Mouse (Mus musculus) lung, postnatal 14 days (tissue): ENCODE data around the gene Sel1l.
A peak's percentile ranks its signal among the peaks of the same experiment; 100 is the strongest.

Experiments
- DNase-seq: peaks from one replicate; pipeline ENCODE4 v3.0.0; 2021

Gene Sel1l

GRCm38 (mm10) chr12:91849045-91849467 is at the start of gene Sel1l:
Gene Sel1l (minus strand): TSS chr12:91849157.
- peak; percentile 97 for DNase-seq

GRCm38 (mm10) chr12:91892622-91893560 is 43.9 kb upstream of the Sel1l start:
- DNase-seq: no peak

- DNase-seq: no peak
Observed at GRCm38 (mm10) chr12:91880431-91880830, 31.5 kb upstream of the Sel1l start.

GRCm38 (mm10) chr12:91878912-91879250 is 29.9 kb upstream of the Sel1l start:
- no peak for DNase-seq

- no peak for DNase-seq
Observed at GRCm38 (mm10) chr12:91878056-91878911, 29.3 kb upstream of the Sel1l start.

GRCm38 (mm10) chr12:91877646-91878045 is 28.7 kb upstream of the Sel1l start:
- peak; percentile 57 for DNase-seq

- DNase-seq: no peak
Observed at GRCm38 (mm10) chr12:91870671-91871070, 21.7 kb upstream of the Sel1l start.

- no peak for DNase-seq
Observed at GRCm38 (mm10) chr12:91869352-91869751, 20.4 kb upstream of the Sel1l start.

GRCm38 (mm10) chr12:91854330-91854729 is 5.4 kb upstream of the Sel1l start:
- DNase-seq: no peak

- DNase-seq: no peak
Observed at GRCm38 (mm10) chr12:91848394-91849044, 438 bp downstream of the Sel1l start.

GRCm38 (mm10) chr12:91846038-91846437 is 2.9 kb downstream of the Sel1l start:
- DNase-seq: no peak

- no peak for DNase-seq
Observed at GRCm38 (mm10) chr12:91845393-91845792, 3.6 kb downstream of the Sel1l start.

- DNase-seq: no peak
Observed at GRCm38 (mm10) chr12:91844542-91844941, 4.4 kb downstream of the Sel1l start.

GRCm38 (mm10) chr12:91843888-91844287 is 5.1 kb downstream of the Sel1l start:
- DNase-seq: no peak

- no peak for DNase-seq
Observed at GRCm38 (mm10) chr12:91841714-91842113, 7.2 kb downstream of the Sel1l start.

GRCm38 (mm10) chr12:91838261-91838660 is 10.7 kb downstream of the Sel1l start:
- no peak for DNase-seq

GRCm38 (mm10) chr12:91837401-91838065 is 11.4 kb downstream of the Sel1l start:
- DNase-seq: no peak

GRCm38 (mm10) chr12:91833939-91834333 is 15.0 kb downstream of the Sel1l start:
- DNase-seq: no peak

GRCm38 (mm10) chr12:91833237-91833938 is 15.6 kb downstream of the Sel1l start:
- no peak for DNase-seq

GRCm38 (mm10) chr12:91831410-91831809 is 17.5 kb downstream of the Sel1l start:
- DNase-seq: no peak

GRCm38 (mm10) chr12:91820461-91820860 is 28.5 kb downstream of the Sel1l start:
- DNase-seq: no peak

GRCm38 (mm10) chr12:91818726-91819125 is 30.2 kb downstream of the Sel1l start:
- no peak for DNase-seq
